Mouse (Mus musculus) neural tube, embryonic 12.5 days (tissue): ENCODE results near the gene Lamp2. TPM values are rescaled to one million over a fixed set of nuclear protein-coding genes. Genes with fewer than 3 reads are reported as not detected.

Experiments used
- ATAC-seq: fragments of 200-750 bp; cut with Nextera tagmentation; 2 replicates; pipeline ENCODE4 v1.8.0; 2017; ENCODE audit warnings: low read depth, mild to moderate bottlenecking, moderate TSS enrichment, moderate library complexity; ENCODE audit not compliant: low FRiP score
- H3K27ac ChIP-seq: fragments of 300-500 bp; sonication (generic); 2 replicates; pipeline ENCODE4 v1.5.1; 2016
- H3K27me3 ChIP-seq: fragments of 300-500 bp; sonication (generic); replicated peaks from 2 replicates; pipeline ENCODE4 v1.6.1; 2016; ENCODE audit warnings: mild to moderate bottlenecking
- H3K36me3 ChIP-seq: fragments of 300-500 bp; sonication (generic); 2 replicates; pipeline ENCODE4 v1.6.1; 2016; ENCODE audit warnings: mild to moderate bottlenecking
- H3K4me1 ChIP-seq: fragments of 300-500 bp; sonication (generic); 2 replicates; pipeline ENCODE4 v1.6.1; 2016
- H3K4me2 ChIP-seq: fragments of 300-500 bp; sonication (generic); replicated peaks from 2 replicates; pipeline ENCODE4 v1.6.1; 2016; ENCODE audit warnings: mild to moderate bottlenecking
- H3K4me3 ChIP-seq: fragments of 300-500 bp; sonication (generic); 2 replicates; pipeline ENCODE4 v1.5.1; 2016
- H3K9ac ChIP-seq: fragments of 300-500 bp; sonication (generic); 2 replicates; pipeline ENCODE4 v1.6.1; 2016; ENCODE audit warnings: mild to moderate bottlenecking
- H3K9me3 ChIP-seq: fragments of 300-500 bp; sonication (generic); 2 replicates; pipeline ENCODE4 v1.6.1; 2016; ENCODE audit warnings: mild to moderate bottlenecking
- WGBS: fragments of 180-500 bp; shearing (Covaris S2); methylation state at CpG from one replicate; pipeline ENCODE4 v1.1.7; 2016; 5-methylcytosine and 5-hydroxymethylcytosine counted together
- polyA plus RNA-seq: library from polyadenylated mRNA; unstranded; fragments of >200 nt; fragmentation: Nextera tagmentation; extraction: Ambion mirVana; gene quantifications from 2 replicates; pipeline ENCODE4 v1.2.1, GENCODE M21; 2016

The Lamp2 gene
- polyA plus RNA-seq, 1 experiment from 2014 or later, result 72.6 TPM

DNA sequence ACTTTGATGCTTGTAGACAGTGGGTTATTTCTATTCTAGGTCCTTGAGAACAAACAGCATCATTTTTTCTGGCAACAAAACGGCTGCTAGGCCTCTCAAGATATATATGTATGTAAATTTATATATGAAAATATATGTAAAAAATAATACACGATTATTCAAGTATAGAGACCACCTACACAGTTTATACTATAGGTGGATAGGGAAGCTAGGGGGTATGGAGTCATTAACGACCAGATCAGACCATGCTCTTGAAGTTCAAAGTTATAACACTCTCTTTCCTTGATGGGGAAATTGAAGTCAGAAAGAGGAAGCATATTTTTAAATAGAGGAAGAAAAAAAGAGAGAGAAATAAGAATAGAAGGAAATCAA is 367 bp upstream of the Lamp2 start:
- H3K4me3 ChIP-seq, result no peak overlapping the region
- 0 out of 2 replicates have a peak, but pooled peaks cover 2% of the 10 kb centered on the region for H3K36me3 ChIP-seq
- H3K4me1 ChIP-seq, result no peaks in the 10 kb centered on the region
- H3K9me3 ChIP-seq, result no peaks in the 10 kb centered on the region
- 0 out of 2 replicates have a peak, but pooled peaks have one; percentile 29 for ATAC-seq
- H3K27me3 ChIP-seq, result no peaks in the 10 kb centered on the region
- H3K9ac ChIP-seq, result no peak overlapping the region
- no peak overlapping the region for H3K27ac ChIP-seq
- 35% methylated on average over 3 of the region's 3 CpGs for WGBS
- H3K4me2 ChIP-seq, result no peak overlapping the region

DNA sequence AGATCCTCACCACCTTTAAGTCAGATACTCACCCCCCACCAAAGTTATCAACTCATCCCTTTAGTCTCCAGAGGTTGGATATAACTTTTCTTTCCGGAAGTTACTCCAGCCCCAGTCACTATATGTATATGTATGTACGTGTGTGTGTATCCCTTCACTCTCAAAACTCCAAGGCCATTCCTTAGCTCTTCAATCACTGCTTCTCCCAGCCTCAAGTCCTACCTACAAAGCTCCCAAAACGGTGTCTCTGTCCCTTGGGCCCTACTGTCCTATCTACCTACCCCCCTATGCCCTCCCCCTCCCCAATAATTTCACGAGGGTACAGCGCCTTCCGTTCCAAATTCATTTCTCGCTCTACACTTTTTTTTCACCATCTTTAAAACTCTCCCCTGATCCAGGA is 780 bp downstream of the Lamp2 start:
- Histone ChIP-seq H3K9me3 (no peaks in the 10 kb centered on the region), H3K27me3 (no peaks in the 10 kb centered on the region), H3K4me3 (peak overlapping the region; percentile 56), H3K9ac (peak overlapping the region; percentile 63; the same call in 1 of the 2 replicates), H3K4me1 (no peaks in the 10 kb centered on the region), H3K36me3 (0 out of 2 replicates have a peak, but pooled peaks cover 4% of the 10 kb centered on the region), H3K4me2 (peak overlapping the region; percentile 62), H3K27ac (no peak overlapping the region)
- ATAC-seq, result peak; percentile 17; the same call in 1 of the 2 replicates
- 24% methylated on average over 7 of the region's 7 CpGs for WGBS

- Histone ChIP-seq H3K4me2 (peak overlapping the region; percentile 62; the same call in 1 of the 2 replicates), H3K9ac (no peak overlapping the region), H3K4me1 (no peaks in the 10 kb centered on the region), H3K36me3 (peaks cover 7% of the 10 kb centered on the region; the same call in 1 of the 2 replicates), H3K9me3 (no peaks in the 10 kb centered on the region), H3K4me3 (no peak overlapping the region), H3K27ac (no peak overlapping the region), H3K27me3 (no peaks in the 10 kb centered on the region)
- 37% methylated on average over 2 of the region's 2 CpGs for WGBS
- ATAC-seq, result no peak
These were observed 1.4 kb downstream of the Lamp2 start for GRCm38 (mm10) chrX:38454900-38455299.

- no peaks in the 10 kb centered on the region for H3K27me3 ChIP-seq
These were observed 2.3 kb downstream of the Lamp2 start for GRCm38 (mm10) chrX:38453924-38454323.

GRCm38 (mm10) chrX:38450476-38450875 is 5.8 kb downstream of the Lamp2 start:
- H3K9me3 ChIP-seq, result no peaks in the 10 kb centered on the region
- WGBS, result 84% methylated on average over 6 of the region's 6 CpGs
- ATAC-seq, result no peak

More at GRCm38 (mm10) chrX:38453924-38454323, 2.3 kb downstream of the Lamp2 start:
- Histone ChIP-seq H3K4me3 (no peak overlapping the region), H3K9me3 (no peaks in the 10 kb centered on the region), H3K27ac (no peak overlapping the region), H3K36me3 (peaks cover 16% of the 10 kb centered on the region; the same call in 1 of the 2 replicates), H3K9ac (no peak overlapping the region), H3K4me1 (no peaks in the 10 kb centered on the region), H3K4me2 (no peak overlapping the region)
- no peak for ATAC-seq
- WGBS, result 89% methylated on average over 5 of the region's 5 CpGs

GRCm38 (mm10) chrX:38445705-38446104 is 10.5 kb downstream of the Lamp2 start:
- H3K27me3 ChIP-seq, result no peaks in the 10 kb centered on the region
- WGBS, result 82% methylated on average over 1 of the region's 1 CpGs
- peaks cover 12% of the 10 kb centered on the region; the same call in 1 of the 2 replicates for H3K36me3 ChIP-seq
- no peaks in the 10 kb centered on the region for H3K9me3 ChIP-seq
- no peaks in the 10 kb centered on the region for H3K4me1 ChIP-seq
- no peak overlapping the region for H3K9ac ChIP-seq
- H3K4me3 ChIP-seq, result no peak overlapping the region
- H3K27ac ChIP-seq, result no peak overlapping the region
- H3K4me2 ChIP-seq, result no peak overlapping the region
- ATAC-seq, result no peak

More at GRCm38 (mm10) chrX:38450476-38450875, 5.8 kb downstream of the Lamp2 start:
- Histone ChIP-seq H3K9ac (no peak overlapping the region), H3K4me2 (no peak overlapping the region), H3K27ac (no peak overlapping the region), H3K4me3 (no peak overlapping the region), H3K27me3 (no peaks in the 10 kb centered on the region), H3K4me1 (no peaks in the 10 kb centered on the region), H3K36me3 (peaks cover 16% of the 10 kb centered on the region; the same call in 1 of the 2 replicates)

DNA sequence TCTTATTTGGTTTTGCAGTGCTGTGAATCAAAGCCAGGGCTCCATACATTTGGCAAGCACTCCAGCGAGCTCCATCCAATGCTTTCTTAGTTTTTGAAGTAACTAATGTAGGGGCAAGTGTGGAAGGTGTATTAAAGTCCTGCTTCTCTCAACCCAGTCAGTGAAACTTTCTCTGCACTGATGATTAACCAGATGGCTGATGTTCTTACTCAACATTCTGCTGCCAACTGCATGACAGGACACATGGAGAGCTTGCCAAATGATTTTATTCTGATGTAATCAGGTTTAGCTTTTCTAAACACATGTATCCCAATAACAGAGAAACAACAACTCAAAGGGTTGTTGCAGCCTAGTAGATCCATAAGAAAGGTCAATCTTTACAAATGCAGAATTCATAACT is 13.8 kb downstream of the Lamp2 start:
- no peaks in the 10 kb centered on the region for H3K9me3 ChIP-seq
- 79% methylated on average over 1 of the region's 1 CpGs for WGBS
- H3K4me1 ChIP-seq, result no peaks in the 10 kb centered on the region

GRCm38 (mm10) chrX:38439629-38440028 is 16.6 kb downstream of the Lamp2 start:
- WGBS, result 88% methylated on average over 2 of the region's 2 CpGs
- Histone ChIP-seq H3K27me3 (no peaks in the 10 kb centered on the region), H3K36me3 (no peaks in the 10 kb centered on the region; the same call in 1 of the 2 replicates), H3K4me3 (no peak overlapping the region), H3K9ac (no peak overlapping the region), H3K4me2 (no peak overlapping the region), H3K27ac (no peak overlapping the region), H3K4me1 (no peaks in the 10 kb centered on the region), H3K9me3 (no peaks in the 10 kb centered on the region)
- no peak for ATAC-seq

More for the DNA sequence above, 13.8 kb downstream of the Lamp2 start:
- H3K9ac ChIP-seq, result no peak overlapping the region
- no peaks in the 10 kb centered on the region for H3K27me3 ChIP-seq
- no peaks in the 10 kb centered on the region for H3K36me3 ChIP-seq
- ATAC-seq, result no peak
- H3K4me2 ChIP-seq, result no peak overlapping the region
- H3K4me3 ChIP-seq, result no peak overlapping the region
- no peak overlapping the region for H3K27ac ChIP-seq

- Histone ChIP-seq H3K4me1 (no peaks in the 10 kb centered on the region), H3K27ac (no peak overlapping the region), H3K9me3 (no peaks in the 10 kb centered on the region), H3K4me2 (no peak overlapping the region), H3K36me3 (no peaks in the 10 kb centered on the region; the same call in 1 of the 2 replicates), H3K27me3 (no peaks in the 10 kb centered on the region), H3K4me3 (no peak overlapping the region), H3K9ac (no peak overlapping the region)
- WGBS, result 60% methylated on average over 7 of the region's 7 CpGs
- ATAC-seq, result 0 out of 2 replicates have a peak, but pooled peaks have one; percentile 61
These were observed 18.0 kb downstream of the Lamp2 start for GRCm38 (mm10) chrX:38438147-38438791.

DNA sequence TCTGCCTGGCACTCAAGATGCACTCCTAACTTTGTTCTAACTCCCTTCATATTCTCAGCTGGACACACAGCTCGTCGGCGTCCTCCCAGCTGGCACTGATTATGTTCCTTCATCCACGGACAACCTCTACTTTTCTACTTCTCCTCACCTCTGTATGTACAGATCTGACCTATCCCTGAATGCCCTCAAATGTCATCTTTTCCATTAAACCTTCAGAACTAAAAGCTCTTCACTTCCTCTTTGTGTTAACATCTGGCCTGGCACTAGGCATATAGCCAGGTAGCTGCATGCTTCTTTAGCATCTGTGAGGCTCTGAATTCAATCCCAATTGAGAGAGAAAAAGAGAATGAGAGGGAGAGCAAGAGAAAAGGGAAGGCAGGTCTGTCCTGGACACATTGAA is 26.8 kb downstream of the Lamp2 start:
- H3K27me3 ChIP-seq, result no peaks in the 10 kb centered on the region
- no peak for ATAC-seq
- H3K9me3 ChIP-seq, result no peaks in the 10 kb centered on the region
- H3K4me3 ChIP-seq, result no peak overlapping the region
- H3K27ac ChIP-seq, result no peak overlapping the region
- WGBS, result 94% methylated on average over 4 of the region's 4 CpGs
- H3K9ac ChIP-seq, result no peak overlapping the region
- H3K4me1 ChIP-seq, result no peaks in the 10 kb centered on the region
- H3K4me2 ChIP-seq, result no peak overlapping the region
- peaks cover 5% of the 10 kb centered on the region; the same call in 1 of the 2 replicates for H3K36me3 ChIP-seq

- no peak overlapping the region for H3K27ac ChIP-seq
- 84% methylated on average over 3 of the region's 3 CpGs for WGBS
These were observed 27.3 kb downstream of the Lamp2 start for GRCm38 (mm10) chrX:38428818-38429440.

GRCm38 (mm10) chrX:38426043-38426442 is 30.2 kb downstream of the Lamp2 start:
- Histone ChIP-seq H3K4me1 (no peaks in the 10 kb centered on the region), H3K9me3 (no peaks in the 10 kb centered on the region), H3K36me3 (peaks cover 5% of the 10 kb centered on the region; the same call in 1 of the 2 replicates), H3K4me3 (no peak overlapping the region), H3K27me3 (no peaks in the 10 kb centered on the region), H3K4me2 (no peak overlapping the region), H3K27ac (no peak overlapping the region), H3K9ac (no peak overlapping the region)
- whole genome bisulfite sequencing, result 63% methylated on average over 1 of the region's 1 CpGs
- ATAC-seq, result no peak

More at GRCm38 (mm10) chrX:38428818-38429440, 27.3 kb downstream of the Lamp2 start:
- H3K9ac ChIP-seq, result no peak overlapping the region
- no peaks in the 10 kb centered on the region for H3K9me3 ChIP-seq
- no peak overlapping the region for H3K4me3 ChIP-seq
- H3K27me3 ChIP-seq, result no peaks in the 10 kb centered on the region
- H3K4me2 ChIP-seq, result no peak overlapping the region
- ATAC-seq, result no peak
- no peaks in the 10 kb centered on the region for H3K4me1 ChIP-seq
- peaks cover 5% of the 10 kb centered on the region; the same call in 1 of the 2 replicates for H3K36me3 ChIP-seq
